Mouse (Mus musculus) liver, embryonic 13.5 days (tissue): ENCODE measurements around the gene Antxr1. TPM values are rescaled to one million over a fixed set of nuclear protein-coding genes. Genes with fewer than 3 reads are reported as not detected.

Source experiments
- ATAC-seq: fragments of 200-750 bp; cut with Nextera tagmentation; 2 replicates; pipeline ENCODE4 v1.8.0; 2017; ENCODE audit warnings: low read depth, mild to moderate bottlenecking, moderate number of reproducible peaks, moderate library complexity
- DNase-seq: peaks from one replicate; pipeline ENCODE4 v3.0.0; 2022
- H3K27ac ChIP-seq: fragments of 300-500 bp; sonication (generic); 2 replicates; pipeline ENCODE4 v1.5.1; 2015; ENCODE audit warnings: moderate library complexity, mild to moderate bottlenecking, inconsistent platforms
- H3K27me3 ChIP-seq: fragments of 300-500 bp; sonication (generic); 2 replicates; pipeline ENCODE4 v1.6.1; 2015; ENCODE audit warnings: mild to moderate bottlenecking, inconsistent platforms
- H3K36me3 ChIP-seq: fragments of 300-500 bp; sonication (generic); 2 replicates; pipeline ENCODE4 v1.6.1; 2015; ENCODE audit warnings: mild to moderate bottlenecking, inconsistent platforms
- H3K4me1 ChIP-seq: fragments of 300-500 bp; sonication (generic); replicated peaks from 2 replicates; pipeline ENCODE4 v1.6.1; 2015; ENCODE audit warnings: inconsistent platforms
- H3K4me2 ChIP-seq: fragments of 300-500 bp; sonication (generic); 2 replicates; pipeline ENCODE4 v1.6.1; 2015; ENCODE audit warnings: inconsistent platforms, mild to moderate bottlenecking, moderate library complexity
- H3K4me3 ChIP-seq: fragments of 300-500 bp; sonication (generic); replicated peaks from 2 replicates; pipeline ENCODE4 v1.5.1; 2015; ENCODE audit warnings: mild to moderate bottlenecking, inconsistent platforms
- H3K9ac ChIP-seq: fragments of 300-500 bp; sonication (generic); 2 replicates; pipeline ENCODE4 v1.6.1; 2015; ENCODE audit warnings: mild to moderate bottlenecking, inconsistent platforms
- H3K9me3 ChIP-seq: fragments of 300-500 bp; sonication (generic); replicated peaks from 2 replicates; pipeline ENCODE4 v1.6.1; 2016; ENCODE audit warnings: inconsistent platforms
- WGBS: fragments of 180-500 bp; shearing (Covaris S2); methylation state at CpG from one replicate; pipeline ENCODE4 v1.1.7; 2015; ENCODE audit not compliant: insufficient replicate concordance; 5-methylcytosine and 5-hydroxymethylcytosine counted together
- polyA plus RNA-seq: library from polyadenylated mRNA; unstranded; fragments of >200 nt; fragmentation: Nextera tagmentation; extraction: Ambion mirVana; gene quantifications from 2 replicates; pipeline ENCODE4 v1.2.1, GENCODE M21; 2015

Antxr1 gene
- polyA plus RNA-seq, 1 experiment from 2014 or later = 0.51 TPM

DNA sequence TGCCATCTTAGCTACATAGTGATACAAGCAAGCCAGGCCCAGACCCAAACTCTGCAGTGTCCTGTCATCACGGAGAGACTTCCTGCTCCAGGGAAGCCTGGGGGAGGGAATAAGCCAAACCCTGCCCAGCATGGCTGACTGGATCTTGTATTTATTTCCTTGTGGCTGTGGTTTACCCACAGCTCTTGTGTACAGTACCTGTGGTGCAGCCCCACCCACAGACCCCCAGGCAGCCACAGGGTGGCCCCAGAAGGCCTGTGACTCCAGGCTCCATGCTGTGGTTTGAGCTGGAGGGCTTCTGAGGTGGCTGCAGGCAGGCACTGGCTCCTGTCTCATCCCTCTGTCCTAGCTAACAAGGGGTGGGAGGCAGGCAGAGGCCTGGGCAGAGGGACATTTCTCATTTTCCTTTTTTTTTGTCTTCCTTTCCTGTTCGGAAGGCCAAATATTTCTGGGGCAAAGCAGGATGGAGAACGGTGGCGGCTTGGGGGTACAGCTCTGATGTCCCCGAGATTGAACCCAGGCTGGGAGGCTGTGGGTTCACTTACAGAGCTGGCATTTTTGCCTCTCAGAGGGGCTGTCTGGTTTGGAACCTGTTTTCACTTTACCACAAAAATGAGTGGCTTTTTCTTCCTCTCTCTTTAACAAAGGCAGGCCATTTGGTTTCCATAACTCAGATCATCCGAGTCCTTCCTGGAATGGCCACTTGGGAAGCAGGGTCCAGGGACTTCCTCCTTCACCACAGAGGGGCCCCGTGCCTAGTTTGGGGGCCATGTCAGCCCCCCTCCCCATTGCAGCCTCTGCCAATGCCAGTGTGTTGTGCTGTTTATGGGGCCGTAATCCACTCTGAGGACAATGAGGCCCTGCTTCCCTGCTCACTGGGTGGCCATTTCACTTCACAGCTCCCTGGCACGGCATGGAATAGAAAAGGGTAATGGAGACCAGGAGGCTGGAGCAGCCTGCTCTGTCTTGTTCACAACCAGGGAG, 91.2 kb downstream of the Antxr1 start:
- Histone ChIP-seq H3K4me1 (peaks cover 11% of the 10 kb centered on the region; the same call in 1 of the 2 replicates), H3K36me3 (no peaks in the 10 kb centered on the region), H3K27ac (no peak overlapping the region), H3K4me2 (no peak overlapping the region), H3K9me3 (no peaks in the 10 kb centered on the region), H3K27me3 (no peaks in the 10 kb centered on the region), H3K4me3 (no peak overlapping the region), H3K9ac (no peak overlapping the region)
- 61% methylated on average over 9 of the region's 9 CpGs for WGBS
- ATAC-seq = no peak
- no peak for DNase-seq

DNA sequence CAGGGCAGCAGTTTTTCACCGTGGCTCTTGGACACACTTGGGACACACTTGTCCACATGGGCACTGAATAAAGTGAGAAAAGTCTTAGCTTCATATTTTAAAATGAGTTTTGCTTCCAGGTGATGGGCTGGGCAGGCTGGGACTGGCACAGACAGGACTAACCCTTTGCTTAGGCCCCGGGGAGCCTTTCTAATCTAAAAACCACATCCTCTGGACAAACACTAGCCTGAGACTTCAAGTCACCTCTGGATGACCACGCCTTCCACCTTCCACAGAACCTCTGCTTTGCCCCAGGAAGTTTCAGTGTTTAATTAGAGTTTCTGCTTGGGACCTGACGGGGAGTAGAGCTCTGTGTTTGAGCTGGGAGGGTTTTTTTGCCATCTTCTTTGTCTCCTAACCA, 98.4 kb downstream of the Antxr1 start:
- ATAC-seq = no peak
- Histone ChIP-seq H3K9me3 (no peaks in the 10 kb centered on the region), H3K4me2 (no peak overlapping the region), H3K9ac (no peak overlapping the region), H3K27me3 (0 out of 2 replicates have a peak, but pooled peaks cover 3% of the 10 kb centered on the region), H3K4me3 (no peak overlapping the region), H3K4me1 (no peaks in the 10 kb centered on the region; the same call in 1 of the 2 replicates), H3K36me3 (no peaks in the 10 kb centered on the region), H3K27ac (no peak overlapping the region)
- WGBS = 33% methylated on average over 4 of the region's 4 CpGs
- no peak for DNase-seq

DNA sequence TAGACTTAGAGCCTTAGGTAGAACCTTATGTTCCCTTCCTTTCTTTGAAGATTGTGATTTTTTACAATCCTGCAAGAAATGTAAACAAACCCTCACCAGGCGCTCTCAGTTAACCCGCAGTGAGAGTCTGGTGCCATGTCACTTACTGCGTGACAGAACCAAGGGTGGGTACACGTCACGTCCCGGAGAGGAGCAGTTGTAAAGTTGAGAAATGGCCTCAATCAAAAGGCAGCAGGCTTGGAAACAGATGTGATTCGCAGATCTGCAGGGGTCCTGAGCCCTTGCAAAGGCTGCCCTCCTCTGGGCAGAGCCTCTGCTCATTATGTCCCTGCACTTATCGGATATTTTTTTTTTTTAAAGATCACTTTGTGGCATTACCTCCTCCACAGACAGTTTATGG, 99.6 kb downstream of the Antxr1 start:
- DNase-seq = no peak
- Histone ChIP-seq H3K9ac (no peak overlapping the region), H3K27ac (no peak overlapping the region), H3K4me2 (no peak overlapping the region), H3K4me1 (no peaks in the 10 kb centered on the region; the same call in 1 of the 2 replicates), H3K9me3 (no peaks in the 10 kb centered on the region), H3K36me3 (no peaks in the 10 kb centered on the region), H3K27me3 (0 out of 2 replicates have a peak, but pooled peaks cover 3% of the 10 kb centered on the region), H3K4me3 (no peak overlapping the region)
- 61% methylated on average over 8 of the region's 8 CpGs for WGBS
- no peak for ATAC-seq

DNA sequence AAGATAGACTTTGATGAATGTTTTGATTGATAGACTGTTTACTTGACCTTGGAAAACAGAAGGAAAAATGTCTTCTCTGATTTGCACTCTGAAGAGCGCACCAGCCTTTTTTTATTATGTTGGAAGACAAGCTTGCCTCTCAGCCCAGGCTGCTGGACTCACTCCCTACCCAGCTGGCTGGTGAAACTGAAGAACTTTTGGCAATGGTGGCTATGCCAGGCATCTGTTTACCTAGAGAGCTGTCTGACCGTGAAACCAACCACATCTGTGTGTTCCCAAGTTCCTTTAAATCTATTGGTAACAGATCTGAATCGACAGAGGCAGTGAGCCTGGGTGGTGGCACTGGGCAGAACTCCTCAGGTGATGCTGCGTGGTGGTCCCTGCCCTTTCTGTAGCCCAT, 102.5 kb downstream of the Antxr1 start:
- Histone ChIP-seq H3K27ac (no peak overlapping the region), H3K4me2 (no peak overlapping the region), H3K27me3 (0 out of 2 replicates have a peak, but pooled peaks cover 3% of the 10 kb centered on the region), H3K9ac (no peak overlapping the region), H3K36me3 (no peaks in the 10 kb centered on the region), H3K4me1 (no peaks in the 10 kb centered on the region; the same call in 1 of the 2 replicates), H3K9me3 (no peaks in the 10 kb centered on the region), H3K4me3 (no peak overlapping the region)
- no peak for ATAC-seq
- no peak for DNase-seq
- 64% methylated on average over 4 of the region's 4 CpGs for WGBS

DNA sequence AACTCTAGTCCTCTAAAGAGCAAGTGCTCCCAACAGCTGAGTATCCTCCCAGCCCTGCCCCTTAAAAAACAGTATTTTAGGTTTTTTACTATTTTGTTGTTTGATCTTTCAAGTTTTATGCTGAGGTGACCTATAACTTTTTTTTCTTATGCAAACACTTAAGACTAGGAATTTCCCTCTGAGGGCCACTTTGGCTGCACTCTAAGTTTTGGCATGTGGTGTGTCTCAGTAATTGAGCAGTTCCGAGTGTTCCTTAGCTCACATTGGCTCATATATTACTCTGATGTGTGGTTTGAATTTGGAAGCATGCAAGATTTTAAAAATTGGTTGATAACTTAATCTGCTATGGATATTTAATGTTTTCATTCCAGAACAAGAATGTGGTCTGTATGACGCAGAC, 105.6 kb downstream of the Antxr1 start:
- no peak overlapping the region for H3K4me3 ChIP-seq
- 80% methylated on average over 2 of the region's 2 CpGs for WGBS
- no peaks in the 10 kb centered on the region for H3K36me3 ChIP-seq
- ATAC-seq (no peak), DNase-seq (no peak)
- H3K27ac ChIP-seq = no peak overlapping the region
- H3K9me3 ChIP-seq = no peaks in the 10 kb centered on the region
- H3K27me3 ChIP-seq = no peaks in the 10 kb centered on the region
- H3K9ac ChIP-seq = no peak overlapping the region
- no peaks in the 10 kb centered on the region for H3K4me1 ChIP-seq
- H3K4me2 ChIP-seq = no peak overlapping the region

DNA sequence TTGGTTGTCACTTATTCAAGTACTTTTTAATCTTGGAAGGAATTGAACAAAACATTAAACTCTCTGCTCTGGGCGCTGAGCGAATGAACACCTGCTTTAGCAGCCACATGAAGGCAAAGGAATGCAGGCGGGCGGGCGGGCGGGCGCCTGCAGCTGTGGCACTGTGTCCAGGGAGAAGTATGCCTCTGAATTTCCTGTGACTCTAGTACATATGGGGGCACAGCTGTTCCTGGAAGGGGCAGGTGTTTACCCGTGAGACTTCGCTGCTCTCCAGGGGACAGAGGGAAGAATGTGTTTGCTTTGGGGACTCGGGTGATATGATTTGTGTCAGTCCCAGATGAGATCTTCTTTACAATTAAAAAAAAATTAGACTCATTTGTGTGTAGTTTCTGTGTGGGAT, 107.7 kb downstream of the Antxr1 start:
- no peak overlapping the region for H3K4me3 ChIP-seq
- no peaks in the 10 kb centered on the region for H3K27me3 ChIP-seq
- H3K27ac ChIP-seq = no peak overlapping the region
- ATAC-seq (no peak), DNase-seq (no peak)
- H3K9ac ChIP-seq = no peak overlapping the region
- no peaks in the 10 kb centered on the region for H3K4me1 ChIP-seq
- no peak overlapping the region for H3K4me2 ChIP-seq
- H3K9me3 ChIP-seq = no peaks in the 10 kb centered on the region
- H3K36me3 ChIP-seq = no peaks in the 10 kb centered on the region
- WGBS = 70% methylated on average over 10 of the region's 10 CpGs

DNA sequence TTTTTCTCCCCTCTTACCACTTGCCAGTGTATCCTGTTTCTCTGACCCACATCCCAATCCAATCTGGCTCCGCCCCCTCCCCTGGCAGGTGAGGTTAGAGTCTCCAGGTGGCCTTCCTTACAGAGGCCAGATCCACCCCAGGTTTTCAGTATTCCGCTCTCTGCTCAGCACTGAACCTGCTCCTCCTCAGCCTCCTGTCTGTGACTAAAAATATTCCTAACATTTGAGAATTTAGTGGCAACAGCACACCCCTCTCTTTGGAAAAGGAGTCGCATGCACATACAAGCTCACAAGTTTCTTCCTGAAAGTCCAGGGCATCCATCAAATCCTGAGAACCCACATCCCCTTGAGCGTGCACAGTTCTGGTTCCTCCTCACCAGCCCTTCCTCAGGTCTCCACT, 109.3 kb downstream of the Antxr1 start:
- ATAC-seq (no peak), DNase-seq (no peak)
- H3K36me3 ChIP-seq = no peaks in the 10 kb centered on the region
- H3K9me3 ChIP-seq = no peaks in the 10 kb centered on the region
- H3K27ac ChIP-seq = no peak overlapping the region
- H3K27me3 ChIP-seq = no peaks in the 10 kb centered on the region
- no peak overlapping the region for H3K9ac ChIP-seq
- no peak overlapping the region for H3K4me2 ChIP-seq
- WGBS = 56% methylated on average over 4 of the region's 4 CpGs
- H3K4me1 ChIP-seq = no peaks in the 10 kb centered on the region
- no peak overlapping the region for H3K4me3 ChIP-seq

DNA sequence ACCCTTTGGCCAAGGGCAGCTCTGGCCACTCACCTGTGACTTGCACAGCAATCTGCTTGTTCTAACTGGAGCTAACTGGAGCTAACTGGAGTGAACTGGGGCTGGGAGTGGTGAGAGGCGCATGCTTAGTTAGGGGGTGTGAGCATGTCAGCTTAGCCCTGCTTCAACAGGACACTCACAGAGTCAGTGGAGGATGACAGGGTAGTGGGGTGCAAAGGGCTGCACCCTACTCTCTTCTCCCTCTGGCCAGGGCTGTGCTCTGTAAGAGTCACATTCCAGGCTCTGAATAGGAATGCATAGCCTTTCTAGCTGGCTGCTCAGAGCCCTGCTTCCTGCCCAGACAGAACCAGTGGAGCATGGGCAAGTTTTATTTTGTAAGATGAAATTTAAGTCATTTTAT, 110.3 kb downstream of the Antxr1 start:
- Histone ChIP-seq H3K9ac (no peak overlapping the region), H3K4me1 (no peaks in the 10 kb centered on the region), H3K27me3 (no peaks in the 10 kb centered on the region), H3K4me2 (no peak overlapping the region), H3K9me3 (no peaks in the 10 kb centered on the region), H3K36me3 (no peaks in the 10 kb centered on the region), H3K27ac (no peak overlapping the region), H3K4me3 (no peak overlapping the region)
- DNase-seq (no peak), ATAC-seq (no peak)
- 77% methylated on average over 1 of the region's 1 CpGs for WGBS

DNA sequence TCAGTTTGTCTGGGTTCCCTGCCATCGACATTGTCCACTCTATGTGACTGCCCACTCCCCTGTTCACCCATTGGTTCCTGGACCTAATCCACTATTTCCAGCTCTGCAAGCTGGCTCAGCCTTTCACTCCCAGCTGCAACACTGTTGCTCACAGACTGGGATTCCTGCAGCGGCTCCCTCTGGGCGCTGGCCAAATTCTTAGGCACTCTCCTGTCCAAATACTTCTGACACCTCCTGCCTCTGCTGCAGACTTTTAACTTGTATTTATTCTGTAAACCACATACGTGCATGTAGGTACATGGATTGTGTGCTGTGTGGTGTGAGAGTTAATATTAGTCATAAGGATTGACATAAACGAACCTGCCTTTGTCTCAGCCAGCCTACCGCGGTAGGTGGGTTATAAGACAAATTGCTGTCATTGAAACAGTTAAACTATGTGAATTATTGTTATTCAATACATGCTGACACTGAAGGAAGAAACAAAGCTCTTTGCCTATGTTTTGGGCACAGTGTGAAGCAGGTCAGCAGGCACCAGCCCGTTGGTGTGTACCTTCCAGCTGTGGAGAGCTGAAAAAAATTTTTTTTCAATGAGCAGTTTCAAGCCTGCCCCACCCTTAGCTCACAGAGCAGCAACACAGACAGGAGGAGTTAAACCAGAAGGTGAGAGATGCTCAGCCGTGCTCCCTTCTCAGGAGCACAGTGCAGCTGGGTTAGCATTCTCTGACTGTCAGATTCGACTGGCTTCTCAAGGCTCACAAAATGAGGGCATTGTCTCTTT, 112.6 kb downstream of the Antxr1 start:
- DNase-seq (no peak), ATAC-seq (no peak)

DNA sequence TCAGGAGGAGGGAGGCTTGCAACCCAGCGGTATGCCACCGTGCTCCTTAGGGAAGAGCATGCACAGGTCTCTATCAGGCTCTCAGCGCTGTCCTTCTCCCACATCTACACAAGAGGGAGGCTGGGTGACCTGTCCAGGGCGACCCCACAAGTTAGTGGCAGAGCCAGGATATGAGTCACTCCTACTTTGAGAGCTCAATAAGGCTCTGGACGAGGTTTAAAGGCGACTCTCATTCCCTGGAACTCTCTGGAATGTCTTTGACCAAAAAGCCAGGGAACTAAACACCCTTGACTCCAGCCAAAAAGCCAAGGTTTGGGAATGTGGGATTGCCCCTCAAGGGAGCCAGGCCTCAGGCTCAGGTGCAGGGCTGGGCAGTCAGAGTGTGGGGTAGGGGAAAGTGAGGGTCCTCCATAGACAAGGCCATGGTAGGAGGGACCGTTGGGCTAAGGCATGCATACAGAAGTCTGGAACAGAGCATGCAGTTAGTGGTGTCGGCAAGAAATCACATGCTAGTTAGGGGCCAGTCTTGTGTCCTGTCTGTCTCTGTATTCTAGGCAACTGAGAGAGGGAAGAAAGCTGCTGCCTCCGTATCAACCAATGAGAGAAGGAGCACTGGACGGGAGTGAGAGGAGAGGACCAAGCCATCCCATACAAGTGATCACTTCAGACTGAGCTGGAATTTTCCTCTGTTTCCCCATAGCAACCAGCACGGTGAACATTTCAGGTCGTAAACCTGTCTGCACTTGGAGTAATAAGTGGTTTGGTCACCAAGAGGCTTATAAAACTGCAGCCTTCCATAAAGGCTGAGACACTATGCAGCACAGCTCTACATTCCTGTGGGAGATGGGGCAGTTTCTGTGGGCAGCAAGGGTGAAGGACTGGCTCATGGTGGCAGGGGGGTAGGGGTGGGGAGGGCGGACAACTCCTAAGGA, 116.3 kb downstream of the Antxr1 start:
- ATAC-seq (no peak), DNase-seq (no peak)
- H3K4me3 ChIP-seq = no peak overlapping the region
- no peaks in the 10 kb centered on the region for H3K36me3 ChIP-seq
- peaks cover 4% of the 10 kb centered on the region; the same call in 1 of the 2 replicates for H3K27me3 ChIP-seq
- H3K9ac ChIP-seq = no peak overlapping the region
- H3K4me1 ChIP-seq = peaks cover 5% of the 10 kb centered on the region; the same call in 1 of the 2 replicates
- no peak overlapping the region for H3K27ac ChIP-seq
- H3K4me2 ChIP-seq = no peak overlapping the region
- no peaks in the 10 kb centered on the region for H3K9me3 ChIP-seq
- WGBS = 61% methylated on average over 13 of the region's 13 CpGs

More for the DNA sequence above, 112.6 kb downstream of the Antxr1 start:
- Histone ChIP-seq H3K27ac (no peak overlapping the region), H3K27me3 (peaks cover 4% of the 10 kb centered on the region; the same call in 1 of the 2 replicates), H3K4me1 (no peaks in the 10 kb centered on the region), H3K4me3 (no peak overlapping the region), H3K4me2 (no peak overlapping the region), H3K9ac (no peak overlapping the region), H3K36me3 (no peaks in the 10 kb centered on the region), H3K9me3 (no peaks in the 10 kb centered on the region)
- WGBS = 62% methylated on average over 10 of the region's 10 CpGs
